Mouse (Mus musculus): ENCODE results near the gene Klra17.
"Not testable (repeated sequence)": the region's sequence is repeated elsewhere in the genome, so short reads cannot be mapped to it uniquely, and the experiment has no call there.

Gene Klra17

DNA sequence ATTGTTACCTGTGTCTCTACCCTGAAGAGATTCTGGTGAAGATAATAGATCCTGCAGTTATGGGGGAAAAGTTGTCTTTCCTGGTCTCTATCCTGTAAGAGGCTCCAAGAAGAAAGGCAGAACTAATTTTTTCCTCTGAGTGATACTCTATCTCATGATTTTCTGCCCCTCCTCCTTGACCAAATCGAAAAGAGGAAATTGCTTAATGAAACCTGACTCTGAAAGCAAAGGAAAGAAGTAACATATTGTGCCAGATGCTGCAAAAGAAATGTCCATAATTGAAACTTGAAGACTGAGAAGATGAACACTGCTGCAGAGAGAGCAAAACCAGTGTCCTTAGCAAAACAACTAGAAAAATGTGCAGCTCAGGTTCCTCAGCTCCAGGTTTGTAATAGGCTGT, at the start of gene Klra17:
TSS of gene Klra17 (minus strand) at position 124 of the 400 bp plus-strand sequence.
- DNase-seq: no peak

GRCm38 (mm10) chr6:129917476-129917946, 41.0 kb upstream of the Klra17 start, which contains the start of gene Klra5:
Klra5 (minus strand) TSS chr6:129917650.
- DNase-seq: not testable (repeated sequence)

GRCm38 (mm10) chr6:129916996-129917395, 40.5 kb upstream of the Klra17 start:
- no peak for DNase-seq

- DNase-seq: no peak
These were observed 6.1 kb upstream of the Klra17 start for GRCm38 (mm10) chr6:129882525-129882924.

DNA sequence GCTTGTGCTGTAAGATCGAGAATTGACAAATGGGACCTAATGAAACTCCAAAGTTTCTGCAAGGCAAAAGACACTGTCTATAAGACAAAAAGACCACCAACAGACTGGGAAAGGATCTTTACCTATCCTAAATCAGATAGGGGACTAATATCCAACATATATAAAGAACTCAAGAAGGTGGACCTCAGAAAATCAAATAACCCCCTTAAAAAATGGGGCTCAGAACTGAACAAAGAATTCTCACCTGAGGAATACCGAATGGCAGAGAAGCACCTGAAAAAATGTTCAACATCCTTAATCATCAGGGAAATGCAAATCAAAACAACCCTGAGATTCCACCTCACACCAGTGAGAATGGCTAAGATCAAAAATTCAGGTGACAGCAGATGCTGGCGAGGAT, 14.1 kb downstream of the Klra17 start, which contains the start of gene Gm17631:
TSS of gene Gm17631 (plus strand) at position 301 of the 400 bp plus-strand sequence.
- DNase-seq: not testable (repeated sequence)

DNA sequence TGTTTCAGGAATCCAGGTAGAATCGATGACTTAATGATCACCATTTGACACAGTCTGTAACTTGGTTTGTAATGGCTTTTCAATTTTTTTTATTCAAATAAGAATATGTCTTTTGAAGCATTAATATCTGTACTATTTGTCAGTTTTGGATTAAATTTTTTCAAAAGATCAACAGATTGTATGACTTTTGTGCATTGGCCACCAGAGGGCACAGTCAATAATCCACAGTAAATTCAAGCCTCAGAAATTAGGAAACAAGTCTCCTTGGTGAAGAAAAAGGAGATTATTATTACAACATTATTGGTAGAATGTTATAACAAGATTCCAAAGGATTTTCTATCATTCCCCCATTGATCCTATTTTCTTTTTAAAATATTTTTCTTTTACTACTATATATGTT, 50.9 kb downstream of the Klra17 start:
- DNase-seq: no peak

DNA sequence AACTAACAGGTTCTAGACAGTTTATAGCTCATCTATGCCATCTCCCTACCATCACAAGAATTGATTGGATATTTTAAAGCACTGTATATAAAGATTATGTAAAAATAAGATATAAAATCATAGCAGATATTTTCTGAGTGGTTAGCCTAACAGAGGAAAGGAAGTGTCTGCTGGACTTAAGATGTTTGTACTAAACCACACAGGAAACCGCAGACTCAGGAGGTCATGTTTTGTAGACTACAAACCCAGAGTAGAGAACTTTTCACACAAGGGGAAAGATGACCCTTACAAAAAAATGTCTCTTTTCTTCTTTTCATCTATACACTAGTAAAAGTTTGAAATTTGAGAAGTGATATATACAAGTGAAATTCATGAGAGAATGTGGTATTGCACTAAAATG, 52.5 kb downstream of the Klra17 start:
- DNase-seq: no peak

GRCm38 (mm10) chr6:129817731-129818130, 58.7 kb downstream of the Klra17 start:
- no peak for DNase-seq

- not testable (repeated sequence) for DNase-seq
These were observed 92.3 kb downstream of the Klra17 start, which contains the start of gene Gm156 for GRCm38 (mm10) chr6:129784170-129784569. Gm156 (minus strand) TSS chr6:129784270.
